Mouse (Mus musculus): ENCODE results near the gene Gm44805. TPM values are rescaled to one million over a fixed set of nuclear protein-coding genes. Genes with fewer than 3 reads are reported as not detected.

The Gm44805 gene
- polyA plus RNA-seq, 1 experiment from 2014 or later = not detected

DNA sequence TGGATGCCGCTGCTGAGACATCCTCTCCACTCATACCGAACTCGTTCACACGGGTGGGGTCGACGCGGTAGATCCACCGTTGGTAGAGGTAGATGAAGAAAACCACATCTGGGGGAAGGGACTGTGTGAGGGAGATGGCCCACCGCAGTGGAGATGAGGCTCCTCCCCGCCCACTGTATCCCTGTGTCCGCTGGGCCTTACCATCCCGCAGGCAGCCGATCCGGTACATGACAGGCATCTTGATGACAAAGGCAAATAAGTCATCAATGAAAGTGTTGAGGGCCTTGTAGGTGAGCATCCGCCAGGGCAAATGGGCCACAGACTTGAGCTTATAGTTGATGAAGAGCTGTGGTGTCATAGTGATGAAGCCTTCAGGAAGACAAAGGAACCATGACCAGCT lies 47.4 kb downstream of the Gm44805 start:
- 94% methylated on average over 15 of the region's 15 CpGs for WGBS

DNA sequence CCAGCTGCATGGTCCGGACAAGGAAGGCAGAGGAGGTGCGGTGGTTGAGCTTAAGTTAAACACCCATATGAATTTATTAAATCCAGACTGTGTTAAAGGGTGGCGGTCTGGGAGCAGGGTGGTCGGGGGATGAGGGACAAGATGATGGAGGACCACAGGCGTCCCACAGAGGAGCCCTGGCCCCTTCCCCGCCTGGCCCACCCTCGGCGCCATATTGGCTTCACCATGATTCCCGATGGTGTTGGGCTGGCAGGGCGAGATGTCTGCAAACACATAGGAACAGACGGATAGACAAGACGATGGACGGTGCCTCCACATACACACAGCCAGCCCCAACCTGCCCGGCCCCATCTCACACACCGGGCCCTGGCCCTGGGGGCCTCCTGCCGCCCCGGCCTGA lies 48.0 kb downstream of the Gm44805 start:
- no peak overlapping the region for H3K4me3 ChIP-seq
- H3K4me2 ChIP-seq = no peak overlapping the region
- peaks cover 65% of the 10 kb centered on the region for H3K36me3 ChIP-seq
- ATAC-seq (ENCODE audit: low read depth) = no peak
- 93% methylated on average over 17 of the region's 17 CpGs for WGBS
- H3K9me3 ChIP-seq = no peaks in the 10 kb centered on the region
- no peaks in the 10 kb centered on the region for H3K27me3 ChIP-seq
- H3K4me1 ChIP-seq (replicated peaks) = peaks cover 5% of the 10 kb centered on the region
- no peak overlapping the region for H3K27ac ChIP-seq (replicated peaks)
- no peak overlapping the region for H3K9ac ChIP-seq

More for the DNA sequence above, 47.4 kb downstream of the Gm44805 start:
- H3K9ac ChIP-seq = no peak overlapping the region
- peaks cover 72% of the 10 kb centered on the region for H3K36me3 ChIP-seq
- no peak overlapping the region for H3K27ac ChIP-seq (replicated peaks)
- H3K9me3 ChIP-seq = no peaks in the 10 kb centered on the region
- no peaks in the 10 kb centered on the region for H3K27me3 ChIP-seq
- H3K4me2 ChIP-seq = no peak overlapping the region
- no peak overlapping the region for H3K4me3 ChIP-seq
- H3K4me1 ChIP-seq (replicated peaks) = peaks cover 5% of the 10 kb centered on the region
- no peak for ATAC-seq (ENCODE audit: low read depth)

DNA sequence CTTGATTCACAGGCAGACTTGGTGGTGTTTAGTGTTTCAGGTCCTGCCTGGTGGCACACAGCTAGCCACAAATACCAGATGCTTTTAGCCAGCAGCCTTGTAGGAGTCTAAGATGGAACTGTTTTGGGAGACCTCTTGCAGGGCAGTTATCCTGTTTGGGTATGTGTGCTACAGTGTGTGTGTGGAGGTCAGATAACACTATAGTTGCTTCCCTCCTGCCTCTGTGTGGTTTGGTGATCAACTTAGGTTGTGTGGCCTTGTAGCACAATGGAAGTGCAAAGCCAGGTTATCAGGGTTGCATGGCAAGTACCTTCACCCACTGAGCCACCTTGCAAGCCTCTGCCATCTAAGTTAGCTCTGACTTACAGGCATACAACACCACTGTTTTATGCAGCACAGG lies 48.5 kb downstream of the Gm44805 start:
- Histone ChIP-seq H3K4me1 (replicated peaks) (peaks cover 5% of the 10 kb centered on the region), H3K27ac (replicated peaks) (no peak overlapping the region), H3K27me3 (no peaks in the 10 kb centered on the region), H3K9me3 (no peaks in the 10 kb centered on the region), H3K9ac (no peak overlapping the region), H3K4me3 (no peak overlapping the region), H3K4me2 (no peak overlapping the region), H3K36me3 (peaks cover 60% of the 10 kb centered on the region)
- ATAC-seq (ENCODE audit: low read depth) = no peak

DNA sequence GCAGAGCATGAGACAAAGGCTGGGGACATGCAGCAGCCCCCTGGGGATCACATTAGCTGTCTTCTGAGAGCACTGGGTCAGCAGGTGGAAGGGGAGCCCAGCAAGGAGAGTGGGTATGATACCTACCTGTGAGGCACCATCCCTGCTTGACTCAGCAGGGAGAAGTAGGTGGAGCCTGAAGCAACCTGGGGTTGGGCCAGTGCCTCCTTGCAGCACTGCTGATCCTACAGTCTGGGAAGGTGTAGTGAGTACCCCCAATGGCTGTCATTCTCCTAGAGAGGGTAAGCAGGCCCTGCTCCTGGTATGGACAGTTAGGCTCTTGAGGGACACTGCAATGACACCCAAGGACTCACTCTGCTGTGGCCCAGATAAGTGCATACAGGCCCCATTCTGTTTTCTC lies 48.9 kb downstream of the Gm44805 start:
- Histone ChIP-seq H3K36me3 (peaks cover 56% of the 10 kb centered on the region), H3K4me3 (no peak overlapping the region), H3K4me2 (no peak overlapping the region), H3K27ac (replicated peaks) (no peak overlapping the region), H3K27me3 (no peaks in the 10 kb centered on the region), H3K4me1 (replicated peaks) (peaks cover 5% of the 10 kb centered on the region), H3K9me3 (no peaks in the 10 kb centered on the region), H3K9ac (no peak overlapping the region)
- no peak for ATAC-seq (ENCODE audit: low read depth)

DNA sequence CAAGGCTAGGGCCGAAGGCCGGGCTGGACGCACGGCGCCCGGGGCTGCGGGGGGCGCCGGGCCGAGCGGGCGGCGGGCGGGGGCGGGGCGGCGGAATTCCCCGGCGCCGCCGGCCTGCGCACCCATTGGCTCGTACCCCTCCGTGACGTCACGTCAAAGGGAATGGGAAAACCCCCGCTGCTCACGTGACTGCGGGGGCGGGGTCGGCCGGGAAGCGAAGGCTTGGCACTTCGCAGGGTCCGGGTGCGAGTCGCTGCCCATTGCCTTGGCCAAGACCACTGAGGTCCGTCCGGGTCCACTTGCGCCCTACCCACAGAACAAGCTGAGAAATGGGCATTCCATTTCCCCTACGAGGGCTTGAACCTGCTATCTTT lies 51.9 kb downstream of the Gm44805 start, which contains the start of gene Relb:
Gene Relb, minus strand, starts transcription at position 78 of the 374 bp plus-strand sequence.
- peak within 1 kb of the TSS; percentile 78 for H3K27ac ChIP-seq (replicated peaks)
- H3K4me2 ChIP-seq = peak within 1 kb of the TSS; percentile 88
- under 1% methylated on average over 35 of the region's 41 CpGs for WGBS
- peak; percentile 72 for ATAC-seq (ENCODE audit: low read depth)
- peaks cover 5% of the 10 kb centered on the region for H3K4me1 ChIP-seq (replicated peaks)
- H3K27me3 ChIP-seq = no peaks in the 10 kb centered on the region
- no peaks in the 10 kb centered on the region for H3K9me3 ChIP-seq
- H3K4me3 ChIP-seq = peak within 1 kb of the TSS; percentile 74
- H3K9ac ChIP-seq = peak within 1 kb of the TSS; percentile 69
- H3K36me3 ChIP-seq = peaks cover 27% of the 10 kb centered on the region

DNA sequence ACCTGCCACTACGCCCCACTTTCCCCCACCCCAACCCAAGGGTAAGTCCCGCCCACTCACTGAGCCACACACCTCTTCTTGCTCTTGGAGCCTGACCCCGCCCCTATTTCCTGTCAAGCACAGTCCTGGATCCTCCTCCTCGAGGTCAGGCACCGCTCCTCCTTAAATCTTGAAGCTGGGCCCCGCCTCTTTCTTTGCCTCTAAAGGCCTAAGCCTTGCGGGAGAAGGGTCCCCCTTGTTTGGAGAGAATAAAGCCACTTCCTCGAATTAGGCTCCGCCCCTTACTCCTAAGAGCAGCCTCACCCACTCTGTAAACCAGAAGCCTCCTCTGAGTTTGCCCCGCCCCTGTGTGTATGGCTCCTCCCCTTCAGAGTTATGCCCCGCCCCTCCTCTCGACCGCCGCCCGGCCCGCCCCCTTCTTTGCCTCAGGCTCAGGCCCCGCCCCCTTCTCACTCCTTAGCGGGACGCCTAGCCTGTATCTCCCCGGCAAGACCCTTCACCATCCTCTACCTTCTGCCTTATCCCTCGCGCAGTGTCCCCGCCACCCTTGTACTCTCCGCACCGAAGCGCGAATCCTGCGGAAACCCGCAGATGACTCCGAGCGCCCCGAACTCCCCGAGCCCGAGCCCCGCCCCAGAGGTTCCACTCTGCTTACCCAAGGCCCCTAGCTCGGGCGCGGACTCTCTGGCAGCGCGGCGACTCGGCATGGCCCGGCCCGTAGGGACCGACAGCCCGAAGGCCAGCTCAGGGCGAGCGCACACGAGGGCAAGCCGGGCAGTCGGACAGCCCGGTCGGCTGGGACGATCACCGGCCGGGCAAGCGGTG lies 52.5 kb downstream of the Gm44805 start:
- ATAC-seq (ENCODE audit: low read depth) = peak; percentile 88
- peak overlapping the region; percentile 78 for H3K27ac ChIP-seq (replicated peaks)
- peaks cover 21% of the 10 kb centered on the region for H3K36me3 ChIP-seq
- peak overlapping the region; percentile 88 for H3K4me2 ChIP-seq
- 2% methylated on average over 56 of the region's 57 CpGs for WGBS
- H3K27me3 ChIP-seq = 0 out of 2 replicates have a peak, but pooled peaks cover 2% of the 10 kb centered on the region
- no peaks in the 10 kb centered on the region for H3K9me3 ChIP-seq
- H3K4me1 ChIP-seq (replicated peaks) = peaks cover 5% of the 10 kb centered on the region
- H3K9ac ChIP-seq = peak overlapping the region; percentile 69
- H3K4me3 ChIP-seq = peak overlapping the region; percentile 74

DNA sequence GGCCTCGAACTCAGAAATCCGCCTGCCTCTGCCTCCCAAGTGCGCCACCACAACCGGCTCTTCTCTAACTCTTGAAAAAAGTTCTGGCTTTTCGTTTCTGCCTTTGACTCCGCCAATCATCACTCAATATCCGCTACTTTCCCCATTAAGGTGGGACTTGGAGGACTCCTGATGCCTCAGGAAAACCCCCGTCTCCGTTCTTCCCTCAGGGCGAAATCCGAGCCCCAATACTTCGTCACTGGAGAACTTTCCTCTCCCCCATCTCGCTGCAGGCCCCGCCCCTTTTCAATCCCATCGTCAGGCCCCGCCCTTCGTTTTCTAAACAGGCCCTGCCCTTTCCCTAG lies 53.1 kb downstream of the Gm44805 start:
- no peak overlapping the region for H3K27ac ChIP-seq (replicated peaks)
- no peak overlapping the region for H3K9ac ChIP-seq

DNA sequence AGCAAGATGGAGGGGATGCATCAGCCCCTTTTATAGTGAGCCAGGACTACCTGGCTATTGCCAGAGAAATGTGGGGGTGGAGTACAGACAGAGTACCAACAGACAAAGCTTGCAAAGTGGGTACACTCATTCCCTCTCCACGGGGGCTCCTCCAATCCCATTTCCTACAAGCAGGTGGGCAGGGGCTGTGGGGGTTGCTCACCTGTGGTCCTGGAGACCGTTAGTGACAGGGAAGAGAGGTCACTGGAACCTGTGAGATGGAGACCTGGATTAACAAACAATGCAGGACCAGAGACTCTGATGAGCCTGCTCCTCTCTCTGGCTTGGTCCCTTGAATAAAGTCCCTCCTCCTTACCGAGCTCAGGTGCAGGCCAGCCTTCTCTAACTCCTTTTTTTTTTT lies 53.5 kb downstream of the Gm44805 start:
- Histone ChIP-seq H3K4me2 (peak overlapping the region; percentile 88), H3K4me3 (peak overlapping the region; percentile 74; the same call in 1 of the 2 replicates), H3K36me3 (peaks cover 10% of the 10 kb centered on the region), H3K4me1 (replicated peaks) (peaks cover 5% of the 10 kb centered on the region), H3K9me3 (no peaks in the 10 kb centered on the region), H3K9ac (no peak overlapping the region), H3K27me3 (0 out of 2 replicates have a peak, but pooled peaks cover 3% of the 10 kb centered on the region), H3K27ac (replicated peaks) (no peak overlapping the region)
- 67% methylated on average over 3 of the region's 3 CpGs for WGBS
- no peak for ATAC-seq (ENCODE audit: low read depth)

More for the DNA sequence above, 53.1 kb downstream of the Gm44805 start:
- Histone ChIP-seq H3K4me1 (replicated peaks) (peaks cover 5% of the 10 kb centered on the region), H3K9me3 (no peaks in the 10 kb centered on the region), H3K27me3 (0 out of 2 replicates have a peak, but pooled peaks cover 3% of the 10 kb centered on the region), H3K36me3 (peaks cover 15% of the 10 kb centered on the region), H3K4me3 (peak overlapping the region; percentile 74), H3K4me2 (peak overlapping the region; percentile 88)
- WGBS = 14% methylated on average over 17 of the region's 17 CpGs
- no peak for ATAC-seq (ENCODE audit: low read depth)

DNA sequence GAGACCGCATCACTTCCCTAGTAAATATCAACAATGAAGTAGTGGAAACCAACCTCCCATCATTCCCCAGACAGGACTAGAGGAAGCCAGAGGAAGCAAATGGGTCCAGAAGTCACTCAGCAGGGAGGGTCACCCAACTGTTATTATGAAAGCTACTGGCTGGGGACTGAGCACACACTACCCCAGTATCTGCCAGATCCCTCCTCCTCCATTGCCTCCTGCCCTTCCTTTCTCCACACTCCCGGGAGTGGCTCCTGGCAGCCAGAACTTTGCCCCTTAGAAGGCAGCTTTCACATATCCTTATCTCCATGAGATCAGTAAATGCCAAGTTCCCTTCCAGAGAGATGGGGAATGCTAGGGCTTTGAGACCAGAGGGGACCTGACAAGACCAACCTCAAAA lies 57.8 kb downstream of the Gm44805 start:
- Histone ChIP-seq H3K4me2 (no peak overlapping the region), H3K27ac (replicated peaks) (no peak overlapping the region), H3K9me3 (no peaks in the 10 kb centered on the region), H3K4me1 (replicated peaks) (peaks cover 7% of the 10 kb centered on the region), H3K27me3 (peaks cover 7% of the 10 kb centered on the region; the same call in 1 of the 2 replicates), H3K36me3 (no peaks in the 10 kb centered on the region), H3K9ac (no peak overlapping the region), H3K4me3 (no peak overlapping the region)
- no peak for ATAC-seq (ENCODE audit: low read depth)
- 75% methylated on average over 2 of the region's 2 CpGs for WGBS

DNA sequence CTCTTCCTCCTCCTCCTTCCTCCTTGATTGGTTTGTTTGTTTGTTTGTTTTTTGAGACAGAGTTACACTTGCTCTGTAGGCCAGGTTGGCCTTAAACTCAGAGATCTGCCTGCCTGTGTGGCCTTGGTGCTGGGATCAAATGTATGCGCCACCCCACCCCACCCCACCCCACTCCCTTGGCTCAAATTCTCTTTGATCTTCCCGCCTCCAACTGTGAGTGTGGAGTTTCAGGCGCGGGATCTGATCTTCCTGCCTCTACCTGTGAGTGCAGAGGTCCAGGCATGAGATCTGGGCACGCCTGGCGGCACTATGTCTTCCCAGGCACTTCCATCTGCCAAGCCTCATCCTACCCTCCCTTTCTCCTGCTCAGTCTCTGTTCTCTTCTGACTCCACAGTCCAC lies 59.0 kb downstream of the Gm44805 start:
- H3K4me3 ChIP-seq = no peak overlapping the region
- peaks cover 7% of the 10 kb centered on the region for H3K4me1 ChIP-seq (replicated peaks)
- H3K4me2 ChIP-seq = no peak overlapping the region
- H3K9ac ChIP-seq = no peak overlapping the region
- no peak overlapping the region for H3K27ac ChIP-seq (replicated peaks)
- no peaks in the 10 kb centered on the region for H3K9me3 ChIP-seq
- no peak for ATAC-seq (ENCODE audit: low read depth)
- peaks cover 7% of the 10 kb centered on the region; the same call in 1 of the 2 replicates for H3K27me3 ChIP-seq
- WGBS = 43% methylated on average over 6 of the region's 6 CpGs
- no peaks in the 10 kb centered on the region for H3K36me3 ChIP-seq
